Mouse (Mus musculus): ENCODE results near the gene Wdr60.

DNA sequence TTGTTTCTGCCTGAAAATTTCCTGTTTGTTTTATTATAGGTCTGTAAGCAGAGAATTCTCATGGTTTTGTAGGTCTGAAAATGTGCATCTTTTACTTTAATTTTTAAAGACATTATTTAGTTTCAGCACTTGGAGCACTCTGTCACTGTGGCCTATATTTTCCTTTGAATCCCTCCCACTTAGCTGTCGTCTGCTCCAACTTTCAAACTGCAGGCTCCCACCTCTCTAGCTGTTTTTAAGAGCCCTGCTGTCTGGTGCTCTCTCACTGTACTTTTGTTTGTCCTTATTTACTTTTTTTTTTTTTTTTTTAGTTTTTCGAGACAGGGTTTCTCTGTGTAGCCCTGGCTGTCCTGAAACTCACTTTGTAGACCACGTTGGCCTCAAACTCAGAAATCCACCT, 24.0 kb downstream of the Wdr60 start:
- TF ChIP-seq EP300 (IDR thresholded peaks at IDR 0.05; ENCODE audit: low read depth) (no peak), CTCF (IDR thresholded peaks at IDR 0.05; ENCODE audit: low read depth) (no peak)
